Mouse (Mus musculus): Measurements from ENCODE around the gene Gm37419. TPM values are rescaled to one million over a fixed set of nuclear protein-coding genes. Genes with fewer than 3 reads are reported as not detected.

The Gm37419 gene
- polyA plus RNA-seq, 1 experiment from 2014 or later: not detected

DNA sequence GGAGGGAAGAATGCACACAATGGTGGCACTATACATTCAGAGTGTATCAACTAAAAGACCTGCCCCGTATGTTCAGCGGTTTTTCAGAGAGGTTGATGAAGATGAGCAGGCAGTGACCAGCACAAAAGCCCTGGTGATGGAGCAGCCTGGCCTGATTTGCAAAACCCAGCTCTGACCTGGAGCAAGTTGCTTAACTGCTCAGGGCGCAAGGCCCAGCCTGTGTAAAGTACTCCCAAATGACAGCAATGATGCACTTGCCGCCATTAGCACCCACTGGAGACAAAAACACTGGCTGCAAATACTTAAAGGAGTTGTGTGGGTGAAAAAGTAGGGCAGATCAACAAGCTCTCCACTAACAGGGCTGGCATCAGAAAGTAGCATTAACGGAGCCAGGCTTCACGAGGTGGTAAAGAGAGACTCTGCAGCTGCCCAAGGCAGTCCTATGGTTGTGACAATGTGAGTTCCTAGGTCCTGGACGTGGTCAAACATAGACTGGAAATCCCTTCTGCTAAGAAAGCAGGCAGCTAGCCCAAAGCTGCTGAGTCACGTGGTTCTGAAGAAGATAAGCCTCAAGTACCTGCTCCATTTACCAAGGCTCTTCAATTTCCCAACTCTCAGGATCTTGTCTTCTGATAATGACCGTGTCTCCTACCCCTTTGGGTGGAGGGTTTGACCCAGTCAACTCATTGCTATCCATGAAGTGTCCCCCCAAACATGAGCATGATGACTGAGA, 14.5 kb upstream of the Gm37419 start:
- H3K27me3 ChIP-seq (replicated peaks; ENCODE audit: control insufficient read depth, insufficient read depth, low read length): no peaks in the 10 kb centered on the region
- H3K4me1 ChIP-seq (replicated peaks; ENCODE audit: control insufficient read depth, insufficient read depth, low read length): no peaks in the 10 kb centered on the region
- H3K27ac ChIP-seq (ENCODE audit: low read depth): no peak overlapping the region
- DNase-seq (ENCODE audit: low spot score) (no peak), ATAC-seq (replicated peaks; ENCODE audit: low FRiP score, low TSS enrichment, low read depth) (no peak)
- H3K4me3 ChIP-seq (ENCODE audit: low read depth, low read length): no peak overlapping the region
- H3K36me3 ChIP-seq (ENCODE audit: control insufficient read depth, insufficient read depth, low read length): 0 out of 2 replicates have a peak, but pooled peaks cover 3% of the 10 kb centered on the region
- no peak overlapping the region for H3K4me2 ChIP-seq (ENCODE audit: low read length)
- no peaks in the 10 kb centered on the region for H3K9me3 ChIP-seq (ENCODE audit: control insufficient read depth, low read length)
- H3K9ac ChIP-seq (ENCODE audit: low read length): no peak overlapping the region
- 90% methylated on average over 9 of the region's 9 CpGs for WGBS

DNA sequence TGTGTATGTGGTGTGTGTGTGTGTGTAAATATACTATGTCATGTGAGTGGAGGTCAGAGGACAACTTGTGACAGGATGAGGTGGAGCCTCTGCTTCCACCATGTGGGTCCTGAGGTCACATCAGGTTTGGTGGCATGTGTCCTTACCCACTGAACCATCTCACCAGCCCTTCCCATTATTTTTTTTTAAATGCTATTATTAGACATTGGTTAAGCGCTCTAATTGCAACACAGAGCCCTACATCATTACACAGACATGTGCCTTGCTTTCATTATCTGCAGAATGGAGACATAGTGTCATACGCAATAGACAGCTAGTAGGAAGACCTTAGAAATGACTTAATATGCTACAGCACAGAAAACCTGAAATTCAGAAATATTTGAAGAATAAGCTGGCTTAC, 12.1 kb upstream of the Gm37419 start:
- H3K27me3 ChIP-seq (replicated peaks; ENCODE audit: control insufficient read depth, insufficient read depth, low read length): peaks cover 18% of the 10 kb centered on the region
- 93% methylated on average over 2 of the region's 2 CpGs for WGBS
- no peak for DNase-seq (ENCODE audit: low spot score)
- ATAC-seq (replicated peaks; ENCODE audit: low FRiP score, low TSS enrichment, low read depth): no peak
- H3K9me3 ChIP-seq (ENCODE audit: control insufficient read depth, low read length): no peaks in the 10 kb centered on the region
- H3K27ac ChIP-seq (ENCODE audit: low read depth): no peak overlapping the region
- peaks cover 4% of the 10 kb centered on the region; the same call in 1 of the 2 replicates for H3K4me1 ChIP-seq (replicated peaks; ENCODE audit: control insufficient read depth, insufficient read depth, low read length)
- H3K9ac ChIP-seq (ENCODE audit: low read length): no peak overlapping the region
- H3K4me2 ChIP-seq (ENCODE audit: low read length): no peak overlapping the region
- no peak overlapping the region for H3K4me3 ChIP-seq (ENCODE audit: low read depth, low read length)
- H3K36me3 ChIP-seq (ENCODE audit: control insufficient read depth, insufficient read depth, low read length): 0 out of 2 replicates have a peak, but pooled peaks cover 3% of the 10 kb centered on the region

DNA sequence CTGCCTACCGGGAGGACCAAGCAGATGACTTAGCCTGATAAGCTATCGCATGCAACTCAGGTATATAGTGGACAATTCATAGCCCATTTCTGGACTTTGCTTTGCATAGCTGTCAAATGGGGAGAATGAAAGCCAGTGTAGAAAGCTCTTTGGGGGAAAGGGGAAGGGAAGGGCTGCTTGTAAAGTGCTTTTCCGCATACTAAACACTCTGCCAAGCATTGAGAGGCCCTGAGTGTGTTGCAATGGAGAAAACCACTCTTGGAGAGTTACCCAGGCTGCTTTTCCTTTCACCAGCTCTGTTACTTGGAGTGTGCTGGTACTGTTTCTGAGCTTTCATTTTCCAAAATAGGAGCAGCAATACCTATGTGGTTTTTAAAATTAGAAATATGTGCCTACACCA, 10.6 kb upstream of the Gm37419 start:
- WGBS: 89% methylated on average over 3 of the region's 3 CpGs
- Histone ChIP-seq H3K27me3 (replicated peaks; ENCODE audit: control insufficient read depth, insufficient read depth, low read length) (peaks cover 26% of the 10 kb centered on the region), H3K4me3 (ENCODE audit: low read depth, low read length) (no peak overlapping the region), H3K9ac (ENCODE audit: low read length) (no peak overlapping the region), H3K4me1 (replicated peaks; ENCODE audit: control insufficient read depth, insufficient read depth, low read length) (peaks cover 10% of the 10 kb centered on the region), H3K4me2 (ENCODE audit: low read length) (no peak overlapping the region), H3K27ac (ENCODE audit: low read depth) (no peak overlapping the region), H3K36me3 (ENCODE audit: control insufficient read depth, insufficient read depth, low read length) (0 out of 2 replicates have a peak, but pooled peaks cover 3% of the 10 kb centered on the region), H3K9me3 (ENCODE audit: control insufficient read depth, low read length) (no peaks in the 10 kb centered on the region)
- DNase-seq (ENCODE audit: low spot score): no peak
- ATAC-seq (replicated peaks; ENCODE audit: low FRiP score, low TSS enrichment, low read depth): no peak

DNA sequence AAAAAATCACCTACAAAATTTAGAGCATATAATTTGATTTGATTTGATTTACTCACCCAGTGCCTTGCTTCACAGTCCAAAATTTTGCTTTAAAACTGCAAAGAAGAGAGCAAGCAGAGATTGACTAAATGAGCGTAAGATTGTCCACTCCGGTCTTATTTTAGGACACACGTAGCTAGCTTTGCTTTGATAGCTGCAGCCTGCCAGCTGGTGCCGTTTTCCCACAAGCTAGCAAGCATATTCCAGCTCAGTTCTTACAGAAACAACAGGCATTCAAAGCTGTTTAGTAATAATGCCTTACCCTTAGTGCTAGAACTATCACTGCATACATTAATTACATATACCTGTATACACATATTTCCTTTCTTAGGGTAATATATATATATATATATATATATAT, 9.8 kb upstream of the Gm37419 start:
- Histone ChIP-seq H3K4me3 (ENCODE audit: low read depth, low read length) (no peak overlapping the region), H3K9ac (ENCODE audit: low read length) (no peak overlapping the region), H3K4me2 (ENCODE audit: low read length) (no peak overlapping the region), H3K4me1 (replicated peaks; ENCODE audit: control insufficient read depth, insufficient read depth, low read length) (peaks cover 11% of the 10 kb centered on the region), H3K9me3 (ENCODE audit: control insufficient read depth, low read length) (no peaks in the 10 kb centered on the region), H3K27me3 (replicated peaks; ENCODE audit: control insufficient read depth, insufficient read depth, low read length) (peaks cover 26% of the 10 kb centered on the region), H3K36me3 (ENCODE audit: control insufficient read depth, insufficient read depth, low read length) (0 out of 2 replicates have a peak, but pooled peaks cover 3% of the 10 kb centered on the region), H3K27ac (ENCODE audit: low read depth) (no peak overlapping the region)
- 89% methylated on average over 4 of the region's 4 CpGs for WGBS
- no peak for DNase-seq (ENCODE audit: low spot score)
- ATAC-seq (replicated peaks; ENCODE audit: low FRiP score, low TSS enrichment, low read depth): no peak

DNA sequence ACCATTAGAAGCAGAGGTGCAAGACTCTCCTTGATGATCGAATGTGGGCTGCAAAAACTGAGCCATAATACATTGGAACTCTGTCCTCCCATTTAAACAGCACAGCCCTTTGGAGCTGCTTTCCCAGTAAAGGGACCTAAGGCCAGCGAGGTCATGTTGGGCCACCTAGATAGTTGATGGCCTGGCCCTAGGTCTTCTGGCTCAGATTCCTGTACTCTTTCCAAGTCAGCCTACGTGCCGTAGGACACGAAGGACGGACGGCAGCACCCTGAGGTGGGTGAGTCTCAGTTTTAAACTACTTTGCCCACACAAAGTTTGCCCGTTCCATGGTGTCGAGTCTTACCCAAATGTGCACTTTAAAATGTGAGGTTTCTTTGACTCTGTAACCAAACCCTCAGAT, 8.8 kb upstream of the Gm37419 start:
- Histone ChIP-seq H3K9me3 (ENCODE audit: control insufficient read depth, low read length) (no peaks in the 10 kb centered on the region), H3K27me3 (replicated peaks; ENCODE audit: control insufficient read depth, insufficient read depth, low read length) (peaks cover 26% of the 10 kb centered on the region), H3K4me1 (replicated peaks; ENCODE audit: control insufficient read depth, insufficient read depth, low read length) (peaks cover 15% of the 10 kb centered on the region), H3K4me3 (ENCODE audit: low read depth, low read length) (no peak overlapping the region), H3K36me3 (ENCODE audit: control insufficient read depth, insufficient read depth, low read length) (no peaks in the 10 kb centered on the region), H3K9ac (ENCODE audit: low read length) (no peak overlapping the region), H3K4me2 (ENCODE audit: low read length) (no peak overlapping the region), H3K27ac (ENCODE audit: low read depth) (no peak overlapping the region)
- no peak for ATAC-seq (replicated peaks; ENCODE audit: low FRiP score, low TSS enrichment, low read depth)
- DNase-seq (ENCODE audit: low spot score): no peak
- WGBS: 91% methylated on average over 9 of the region's 9 CpGs

DNA sequence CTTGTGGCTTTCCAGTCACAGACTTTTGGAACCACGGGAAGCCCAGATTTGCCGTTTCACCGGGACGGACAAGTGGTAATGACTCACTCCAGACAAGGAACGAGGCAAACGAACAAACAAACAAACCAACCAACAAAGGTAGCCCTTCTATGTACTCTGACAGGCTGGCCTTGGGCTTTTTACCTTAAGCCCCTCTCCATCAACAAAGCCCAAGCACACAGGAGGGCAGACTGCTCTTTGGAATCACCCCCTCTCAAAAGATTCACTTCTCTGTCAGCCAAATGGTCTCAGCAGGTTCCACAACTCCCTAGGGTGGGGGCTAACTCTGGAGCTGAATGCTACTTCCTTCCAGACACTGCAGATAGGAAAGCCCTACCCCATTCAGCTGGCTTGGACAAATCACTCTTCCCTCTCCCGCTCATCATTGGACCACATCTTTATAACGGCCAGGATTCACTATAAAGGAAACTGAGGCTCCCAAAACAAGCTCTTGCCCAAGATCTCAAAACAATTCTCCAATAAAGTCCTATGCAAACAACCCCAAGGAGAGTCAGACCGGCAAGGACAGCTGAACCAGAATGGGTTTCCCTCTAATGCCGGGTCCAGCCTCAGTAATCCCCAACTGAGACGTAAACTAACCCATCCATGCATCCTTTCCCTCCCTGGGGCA, 7.9 kb upstream of the Gm37419 start:
- DNase-seq (ENCODE audit: low spot score): no peak
- Histone ChIP-seq H3K9me3 (ENCODE audit: control insufficient read depth, low read length) (no peaks in the 10 kb centered on the region), H3K4me3 (ENCODE audit: low read depth, low read length) (peak overlapping the region; percentile 37), H3K4me1 (replicated peaks; ENCODE audit: control insufficient read depth, insufficient read depth, low read length) (peaks cover 17% of the 10 kb centered on the region), H3K27me3 (replicated peaks; ENCODE audit: control insufficient read depth, insufficient read depth, low read length) (peaks cover 26% of the 10 kb centered on the region), H3K27ac (ENCODE audit: low read depth) (no peak overlapping the region), H3K9ac (ENCODE audit: low read length) (no peak overlapping the region), H3K4me2 (ENCODE audit: low read length) (peak overlapping the region; percentile 93), H3K36me3 (ENCODE audit: control insufficient read depth, insufficient read depth, low read length) (no peaks in the 10 kb centered on the region)
- 16% methylated on average over 11 of the region's 11 CpGs for WGBS
- no peak for ATAC-seq (replicated peaks; ENCODE audit: low FRiP score, low TSS enrichment, low read depth)

DNA sequence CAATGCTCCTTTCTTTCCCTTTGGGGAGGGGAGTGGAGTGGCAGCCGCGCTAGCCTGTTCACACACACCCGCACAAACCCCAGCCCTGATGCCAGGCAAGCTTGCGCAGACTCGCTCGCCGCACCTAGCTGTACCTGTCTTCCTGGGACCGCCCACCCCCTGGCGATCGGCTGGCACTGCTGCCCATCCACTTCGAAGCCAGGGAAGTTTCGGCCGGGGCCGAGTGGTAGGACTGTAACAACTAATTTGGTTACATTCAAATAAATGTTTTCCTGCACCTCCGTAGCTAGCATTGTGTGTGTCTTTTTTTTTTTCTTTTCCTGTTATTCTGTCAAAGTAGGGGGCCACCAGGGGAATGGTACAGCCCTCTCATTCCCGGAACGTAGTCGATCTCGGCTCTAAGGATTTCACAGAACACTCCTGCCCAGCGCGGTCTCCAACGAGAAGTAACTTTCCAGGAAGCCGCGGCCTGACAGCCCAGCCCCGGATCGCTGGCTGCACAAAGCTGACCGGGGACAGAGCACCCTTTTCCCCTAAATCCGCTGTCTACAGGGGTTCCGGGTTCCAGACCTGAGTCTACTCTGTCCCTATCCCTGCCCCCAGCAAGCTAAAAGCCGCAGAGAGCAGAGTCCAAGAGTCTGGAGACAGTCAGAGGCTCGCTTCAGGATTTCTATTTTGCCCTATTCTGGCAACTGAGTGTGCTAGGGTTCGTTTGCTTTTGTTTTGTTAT, 7.1 kb upstream of the Gm37419 start:
- Histone ChIP-seq H3K4me1 (replicated peaks; ENCODE audit: control insufficient read depth, insufficient read depth, low read length) (peaks cover 19% of the 10 kb centered on the region), H3K4me3 (ENCODE audit: low read depth, low read length) (peak overlapping the region; percentile 37), H3K9ac (ENCODE audit: low read length) (peak overlapping the region; percentile 17; the same call in 1 of the 2 replicates), H3K9me3 (ENCODE audit: control insufficient read depth, low read length) (no peaks in the 10 kb centered on the region), H3K27ac (ENCODE audit: low read depth) (no peak overlapping the region), H3K36me3 (ENCODE audit: control insufficient read depth, insufficient read depth, low read length) (no peaks in the 10 kb centered on the region), H3K4me2 (ENCODE audit: low read length) (peak overlapping the region; percentile 93), H3K27me3 (replicated peaks; ENCODE audit: control insufficient read depth, insufficient read depth, low read length) (peaks cover 30% of the 10 kb centered on the region)
- ATAC-seq (replicated peaks; ENCODE audit: low FRiP score, low TSS enrichment, low read depth) (no peak), DNase-seq (ENCODE audit: low spot score) (peak; percentile 63)
- 3% methylated on average over 32 of the region's 32 CpGs for WGBS

DNA sequence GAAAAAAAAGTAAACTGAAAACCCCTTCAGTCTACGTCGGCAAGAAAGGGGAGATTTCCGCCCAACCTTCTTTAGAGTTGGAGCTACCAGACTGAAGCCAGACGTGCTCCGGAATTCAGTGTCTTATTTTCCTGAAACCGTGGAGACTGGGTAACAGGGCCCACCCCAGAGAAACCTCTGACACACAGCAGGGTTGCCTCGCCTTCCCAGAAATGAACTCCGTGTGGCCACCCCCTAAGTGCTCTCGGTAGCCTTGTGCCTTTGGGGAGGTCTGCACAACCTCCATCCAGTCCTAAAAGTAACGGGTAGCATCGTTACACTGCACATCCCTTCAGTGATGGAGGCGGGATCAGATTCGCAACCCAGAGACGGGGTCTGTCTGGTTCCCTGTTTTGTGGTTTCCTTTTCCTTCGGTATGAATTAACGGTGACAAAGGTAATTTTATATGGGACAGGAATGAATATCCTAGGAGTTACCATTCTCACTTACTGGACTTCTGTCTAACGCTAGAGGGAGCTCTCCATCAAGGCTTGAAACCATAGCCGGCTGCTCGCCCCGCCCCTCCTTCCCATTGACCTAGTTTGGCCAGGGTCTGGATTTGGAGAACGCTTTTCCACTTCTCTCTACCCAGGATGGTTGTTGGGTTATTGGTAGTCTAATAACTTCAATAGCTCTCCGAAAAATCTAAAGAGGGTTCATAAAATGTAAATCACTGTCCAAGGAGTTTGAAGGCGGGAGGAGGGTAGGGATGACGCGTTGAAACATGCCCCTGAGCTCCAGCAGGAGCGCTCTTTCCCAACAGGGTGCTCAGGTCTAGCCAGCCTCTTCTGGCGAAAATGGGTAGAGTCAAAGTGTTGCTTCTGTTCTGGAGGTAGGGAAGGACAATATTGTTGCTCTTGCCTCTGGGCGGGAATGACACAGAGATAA, 6.1 kb upstream of the Gm37419 start:
- Histone ChIP-seq H3K27me3 (replicated peaks; ENCODE audit: control insufficient read depth, insufficient read depth, low read length) (peaks cover 30% of the 10 kb centered on the region), H3K4me2 (ENCODE audit: low read length) (peak overlapping the region; percentile 93), H3K36me3 (ENCODE audit: control insufficient read depth, insufficient read depth, low read length) (no peaks in the 10 kb centered on the region), H3K9ac (ENCODE audit: low read length) (no peak overlapping the region; the same call in 1 of the 2 replicates), H3K9me3 (ENCODE audit: control insufficient read depth, low read length) (no peaks in the 10 kb centered on the region), H3K27ac (ENCODE audit: low read depth) (no peak overlapping the region), H3K4me3 (ENCODE audit: low read depth, low read length) (peak overlapping the region; percentile 37), H3K4me1 (replicated peaks; ENCODE audit: control insufficient read depth, insufficient read depth, low read length) (peaks cover 28% of the 10 kb centered on the region)
- DNase-seq (ENCODE audit: low spot score): peak; percentile 82
- ATAC-seq (replicated peaks; ENCODE audit: low FRiP score, low TSS enrichment, low read depth): peak; percentile 75
- 4% methylated on average over 28 of the region's 28 CpGs for WGBS

Measured in intestine, embryonic 14.5 days (tissue).